Mouse (Mus musculus) limb, embryonic 14.5 days (tissue): ENCODE data around the gene Hnf4a. TPM values are rescaled to one million over a fixed set of nuclear protein-coding genes. Genes with fewer than 3 reads are reported as not detected.

ENCODE experiments used
- ATAC-seq: fragments of 200-750 bp; cut with Nextera tagmentation; 2 replicates; pipeline ENCODE4 v1.8.0; 2017; ENCODE audit warnings: low read depth, moderate number of reproducible peaks, moderate TSS enrichment; ENCODE audit not compliant: low FRiP score
- DNase-seq: peaks from one replicate; pipeline ENCODE4 v3.0.0-alpha.2; 2015; ENCODE audit warnings: low spot score
- H3K27ac ChIP-seq: fragments of 300-500 bp; sonication (generic); replicated peaks from 2 replicates; pipeline ENCODE4 v1.5.1; 2014; ENCODE audit warnings: low read depth, mild to moderate bottlenecking, low read length, moderate library complexity, mixed read lengths
- H3K27me3 ChIP-seq: fragments of 300-500 bp; sonication (generic); 2 replicates; pipeline ENCODE4 v1.6.1; 2014; ENCODE audit warnings: low read length, mixed read lengths; ENCODE audit not compliant: control insufficient read depth, insufficient read depth
- H3K36me3 ChIP-seq: fragments of 300-500 bp; sonication (generic); 2 replicates; pipeline ENCODE4 v1.6.1; 2014; ENCODE audit warnings: mild to moderate bottlenecking, low read length, moderate library complexity, mixed read lengths; ENCODE audit not compliant: control insufficient read depth, insufficient read depth
- H3K4me1 ChIP-seq: fragments of 300-500 bp; sonication (generic); 2 replicates; pipeline ENCODE4 v1.6.1; 2014; ENCODE audit warnings: antibody characterized with exemption, low read length, mixed read lengths; ENCODE audit not compliant: control insufficient read depth, insufficient read depth
- H3K4me2 ChIP-seq: fragments of 300-500 bp; sonication (generic); replicated peaks from 2 replicates; pipeline ENCODE4 v1.6.1; 2014; ENCODE audit warnings: low read depth, mild to moderate bottlenecking, low read length, moderate library complexity; ENCODE audit not compliant: severe bottlenecking
- H3K4me3 ChIP-seq: fragments of 300-500 bp; sonication (generic); replicated peaks from 2 replicates; pipeline ENCODE4 v1.5.1; 2014; ENCODE audit warnings: low read length
- H3K9ac ChIP-seq: fragments of 300-500 bp; sonication (generic); 2 replicates; pipeline ENCODE4 v1.6.1; 2014; ENCODE audit warnings: mild to moderate bottlenecking, low read depth, low read length, moderate library complexity; ENCODE audit not compliant: severe bottlenecking
- H3K9me3 ChIP-seq: fragments of 300-500 bp; sonication (generic); 2 replicates; pipeline ENCODE4 v1.6.1; 2016; ENCODE audit warnings: low read length; ENCODE audit not compliant: control insufficient read depth
- POLR2A ChIP-seq: fragments of 200-500 bp; IDR thresholded peaks from 2 replicates; pipeline ENCODE4 v1.8.0; 2012; ENCODE audit warnings: inconsistent platforms, mild to moderate bottlenecking, moderate library complexity, borderline replicate concordance; ENCODE audit not compliant: insufficient read depth, insufficient read length; ENCODE audit errors: extremely low read depth
- WGBS: fragments of 180-500 bp; shearing (Covaris S2); extraction: QIAGEN DNeasy Blood & Tissue Kit; methylation state at CpG from one replicate; pipeline ENCODE4 v1.1.7; 2014; 5-methylcytosine and 5-hydroxymethylcytosine counted together
- polyA plus RNA-seq, 2 experiments: library from polyadenylated mRNA; depleted of rRNA in 1 of 2; stranded (reverse) in 1 of 2; unstranded in 1 of 2; fragments of >200 nt; fragmentation: Nextera tagmentation in 1 of 2; extraction: Ambion mirVana in 1 of 2; gene quantifications; 2 replicates each; pipeline versions ENCODE4 v1.2.1 to v1.2.3; 2012 to 2014

Gene Hnf4a
- polyA plus RNA-seq, 2 experiments, result 0.20 TPM; not detected in 1

DNA sequence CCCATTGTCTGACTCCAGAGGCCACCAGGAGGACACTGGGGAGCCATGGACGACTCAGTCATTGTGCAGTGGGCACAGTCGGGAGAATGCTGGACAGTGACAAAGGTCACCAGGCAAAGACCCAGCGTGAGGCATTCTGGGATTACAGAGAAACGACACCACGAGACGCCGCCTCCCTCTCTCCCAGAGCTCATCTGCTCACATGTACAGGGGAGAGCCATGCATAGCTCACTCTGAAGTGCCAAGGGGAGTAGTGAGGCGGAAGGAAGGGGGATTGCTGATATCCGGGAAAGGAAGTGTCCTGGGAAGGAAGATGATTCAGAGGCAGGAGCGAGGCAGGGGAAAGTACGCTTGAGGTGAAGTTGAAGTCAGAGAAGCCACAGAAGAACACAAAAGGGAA lies 68.6 kb downstream of the Hnf4a start:
- Histone ChIP-seq H3K27ac (no peak overlapping the region), H3K27me3 (no peaks in the 10 kb centered on the region), H3K36me3 (no peaks in the 10 kb centered on the region), H3K9ac (no peak overlapping the region), H3K4me2 (no peak overlapping the region), H3K4me1 (no peaks in the 10 kb centered on the region), H3K9me3 (no peaks in the 10 kb centered on the region), H3K4me3 (no peak overlapping the region)
- DNase-seq (no peak), ATAC-seq (no peak)
- whole genome bisulfite sequencing, result 67% methylated on average over 11 of the region's 11 CpGs
- no peak for TF ChIP-seq POLR2A

DNA sequence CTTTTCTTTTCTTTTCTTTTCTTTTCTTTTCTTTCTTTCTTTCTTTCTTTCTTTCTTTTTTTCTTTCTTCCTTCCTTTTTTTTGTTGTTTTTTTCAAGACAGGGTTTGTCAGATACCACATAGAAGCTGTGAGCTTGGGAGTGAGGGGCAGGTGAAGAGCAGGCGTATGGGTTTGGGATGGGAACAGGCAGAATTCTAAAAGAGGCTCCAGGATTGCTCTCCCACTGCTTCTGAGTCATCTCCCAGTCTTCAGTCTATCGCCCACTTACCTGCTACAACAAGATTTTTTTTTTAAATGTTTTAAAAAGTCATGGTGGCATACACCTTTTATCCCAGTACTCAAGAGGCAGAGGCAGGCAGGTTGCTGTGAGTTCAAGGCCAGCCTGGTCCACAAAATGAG lies 71.4 kb downstream of the Hnf4a start:
- no peak for TF ChIP-seq POLR2A
- H3K36me3 ChIP-seq, result no peaks in the 10 kb centered on the region
- H3K4me3 ChIP-seq, result no peak overlapping the region
- ATAC-seq (no peak), DNase-seq (no peak)
- H3K9ac ChIP-seq, result no peak overlapping the region
- H3K4me1 ChIP-seq, result no peaks in the 10 kb centered on the region
- 85% methylated on average over 2 of the region's 2 CpGs for WGBS
- H3K27ac ChIP-seq, result no peak overlapping the region
- no peaks in the 10 kb centered on the region for H3K27me3 ChIP-seq
- H3K4me2 ChIP-seq, result no peak overlapping the region
- H3K9me3 ChIP-seq, result no peaks in the 10 kb centered on the region

- Histone ChIP-seq H3K4me2 (no peak overlapping the region), H3K27me3 (no peaks in the 10 kb centered on the region), H3K9me3 (no peaks in the 10 kb centered on the region), H3K4me3 (no peak overlapping the region), H3K9ac (no peak overlapping the region), H3K27ac (no peak overlapping the region), H3K36me3 (no peaks in the 10 kb centered on the region), H3K4me1 (no peaks in the 10 kb centered on the region)
- DNase-seq (no peak), ATAC-seq (no peak)
- 76% methylated on average over 13 of the region's 13 CpGs for WGBS
- TF ChIP-seq POLR2A, result no peak
Measured at GRCm38 (mm10) chr2:163580069-163580945, 73.7 kb downstream of the Hnf4a start.

DNA sequence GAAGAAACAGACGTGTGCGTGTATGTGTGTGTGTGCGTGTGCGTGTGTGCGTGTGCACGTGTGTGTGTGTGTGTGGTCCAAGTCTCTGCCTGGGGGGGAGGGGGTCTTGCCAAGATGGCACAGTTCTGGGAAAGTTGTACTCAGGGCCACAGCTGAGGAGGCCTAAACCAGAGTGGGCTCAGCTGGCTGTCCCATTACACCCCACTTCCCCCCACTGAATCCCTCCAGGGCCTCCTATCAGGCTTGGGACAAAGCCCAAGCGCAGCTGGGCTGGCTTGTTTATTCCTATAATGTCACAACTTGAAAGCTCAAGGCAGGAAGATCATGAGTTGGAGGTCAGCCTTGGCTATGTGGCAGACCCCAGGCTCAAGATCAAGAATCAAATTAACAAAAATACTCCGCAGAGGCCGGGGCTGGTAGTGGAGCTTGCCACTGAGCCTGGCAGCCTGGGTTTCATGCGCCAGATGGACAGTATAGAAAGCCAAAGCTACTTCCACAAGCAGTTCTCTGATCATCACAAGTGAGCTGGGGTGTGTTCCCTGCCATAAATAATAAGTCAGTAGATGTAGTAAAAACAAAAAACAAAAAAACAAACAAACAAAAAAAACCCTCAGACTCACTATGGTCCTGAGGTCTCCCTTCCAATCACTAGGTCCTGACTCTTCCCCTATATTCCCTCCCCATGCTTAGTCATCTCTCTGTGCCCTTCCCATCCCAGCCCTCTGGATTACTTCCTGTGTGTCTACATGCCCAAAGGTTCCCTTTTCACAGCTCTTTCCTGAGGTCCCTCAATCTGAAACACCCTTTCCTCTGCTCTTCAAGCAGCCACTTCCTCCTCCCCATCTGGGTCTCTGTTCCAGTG lies 76.8 kb downstream of the Hnf4a start:
- no peaks in the 10 kb centered on the region for H3K9me3 ChIP-seq
- no peak overlapping the region for H3K27ac ChIP-seq
- DNase-seq (no peak), ATAC-seq (no peak)
- no peak for TF ChIP-seq POLR2A
- H3K4me1 ChIP-seq, result no peaks in the 10 kb centered on the region
- H3K4me2 ChIP-seq, result no peak overlapping the region
- no peak overlapping the region for H3K4me3 ChIP-seq
- no peak overlapping the region for H3K9ac ChIP-seq
- H3K27me3 ChIP-seq, result no peaks in the 10 kb centered on the region
- WGBS, result 89% methylated on average over 10 of the region's 10 CpGs
- H3K36me3 ChIP-seq, result no peaks in the 10 kb centered on the region

DNA sequence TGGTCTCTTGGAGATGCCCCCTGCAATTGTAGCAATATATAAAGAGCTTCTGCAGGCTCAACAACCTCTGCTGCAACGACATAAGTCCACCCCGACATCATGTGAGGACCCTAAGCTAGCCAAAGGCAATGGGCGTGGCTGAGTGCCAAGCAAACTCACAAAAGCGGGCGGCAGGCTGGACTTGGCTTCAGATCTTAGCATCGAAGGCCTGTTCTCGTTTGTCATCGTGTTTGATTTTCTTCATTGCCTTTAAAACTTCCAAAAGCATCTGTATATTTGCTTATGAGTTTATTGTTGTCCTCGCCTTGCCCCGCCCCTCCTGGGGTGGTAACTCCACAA lies 77.4 kb downstream of the Hnf4a start:
- no peaks in the 10 kb centered on the region for H3K27me3 ChIP-seq
- H3K9me3 ChIP-seq, result no peaks in the 10 kb centered on the region
- no peak overlapping the region for H3K9ac ChIP-seq
- ATAC-seq (no peak), DNase-seq (no peak)
- no peak overlapping the region for H3K4me2 ChIP-seq
- H3K27ac ChIP-seq, result no peak overlapping the region
- no peaks in the 10 kb centered on the region for H3K36me3 ChIP-seq
- TF ChIP-seq POLR2A, result no peak
- no peaks in the 10 kb centered on the region for H3K4me1 ChIP-seq
- 75% methylated on average over 10 of the region's 10 CpGs for WGBS
- H3K4me3 ChIP-seq, result no peak overlapping the region
